Mouse (Mus musculus): ENCODE results near the gene Sh3bgrl3.

DNA sequence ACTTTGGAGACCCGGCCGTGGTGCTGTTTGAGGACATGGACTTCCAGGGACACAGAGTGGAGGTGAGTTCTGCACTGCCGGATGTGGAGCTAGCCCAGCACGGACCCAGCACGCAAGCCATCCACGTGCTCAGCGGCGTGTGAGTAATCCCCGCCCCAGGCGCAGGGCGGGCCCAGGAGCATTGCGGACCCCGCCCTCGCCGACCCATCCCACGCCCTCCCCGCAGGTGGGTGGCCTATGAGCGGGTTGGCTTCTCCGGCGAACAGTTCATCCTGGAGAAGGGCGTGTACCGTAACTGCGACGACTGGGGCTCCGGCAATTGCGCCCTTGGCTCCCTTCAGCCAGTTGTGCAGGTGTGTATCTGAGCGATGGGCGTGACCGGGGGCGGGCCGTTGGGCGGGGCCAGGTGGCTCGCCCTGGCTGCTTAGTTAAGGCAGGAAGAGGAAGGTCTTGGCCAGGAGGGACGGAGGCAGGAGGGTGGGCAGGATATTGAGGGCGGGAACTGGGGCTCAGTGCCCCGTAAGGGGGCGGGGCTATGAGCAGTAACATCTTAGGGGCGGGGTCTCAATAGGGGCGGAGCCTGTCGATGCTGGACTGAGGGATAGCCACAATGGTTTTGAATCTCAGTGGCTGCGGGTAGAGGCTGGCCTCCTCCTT, 46.7 kb downstream of the Sh3bgrl3 start:
- TF ChIP-seq POLR2A (IDR thresholded peaks at IDR 0.05; ENCODE audit: control insufficient read depth, low read depth, low read length) (peak; percentile 39; the same call in 1 of the 2 replicates), CTCF (IDR thresholded peaks at IDR 0.05; ENCODE audit: control insufficient read depth, insufficient read depth, insufficient replicate concordance, low read depth, low read length) (no peak)

Measured in testis, adult 2 months (tissue).